Mouse (Mus musculus) MEL (cell line): ENCODE measurements around the gene Slc35e2. TPM values are rescaled to one million over a fixed set of nuclear protein-coding genes. Genes with fewer than 3 reads are reported as not detected.

Experiments
- DNase-seq: peaks from one replicate; pipeline ENCODE4 v3.0.0; 2011; ENCODE audit warnings: low read depth, low spot score
- H3K27ac ChIP-seq: 2 replicates; pipeline ENCODE4 v1.5.1; 2012; ENCODE audit warnings: low read depth, mild to moderate bottlenecking, control low read depth, low read length, moderate library complexity; ENCODE audit not compliant: control insufficient read depth
- H3K27me3 ChIP-seq, 2 experiments: fragments of 150-350 bp in 1 of 2; sonication (generic) in 1 of 2; 2 replicates each; pipeline ENCODE4 v1.6.1; 2012; ENCODE audit warnings: low read length in 2 of 2, mild to moderate bottlenecking in 2 of 2, improper control_type of control experiment in 1 of 2, moderate library complexity in 1 of 2; ENCODE audit not compliant: insufficient read depth in 2 of 2, control insufficient read depth in 1 of 2
- H3K36me3 ChIP-seq, 2 experiments: 2 replicates each; pipeline ENCODE4 v1.6.1; 2012 to 2014; ENCODE audit warnings: low read length in 2 of 2, improper control_type of control experiment in 1 of 2, inconsistent platforms in 1 of 2, mild to moderate bottlenecking in 1 of 2; ENCODE audit not compliant: insufficient read depth in 2 of 2, control insufficient read depth in 1 of 2
- H3K4me1 ChIP-seq, 2 experiments: fragments of 150-350 bp in 1 of 2; sonication (generic) in 1 of 2; 2 replicates each; pipeline ENCODE4 v1.6.1; 2012; ENCODE audit warnings: low read length in 2 of 2, improper control_type of control experiment in 1 of 2, mild to moderate bottlenecking in 1 of 2; ENCODE audit not compliant: insufficient read depth in 2 of 2, control insufficient read depth in 1 of 2
- H3K4me3 ChIP-seq, 2 experiments: fragments of 150-350 bp in 1 of 2; sonication (generic) in 1 of 2; 2 replicates each; pipeline ENCODE4 v1.5.1; 2012; ENCODE audit warnings: low read depth in 2 of 2, low read length in 2 of 2, mild to moderate bottlenecking in 2 of 2, moderate library complexity in 2 of 2, control low read depth in 1 of 2, improper control_type of control experiment in 1 of 2; ENCODE audit not compliant: control insufficient read depth in 1 of 2, insufficient read depth in 1 of 2
- H3K79me2 ChIP-seq: 2 replicates; pipeline ENCODE4 v1.6.1; 2012; ENCODE audit warnings: mild to moderate bottlenecking, low read length, moderate library complexity; ENCODE audit not compliant: control insufficient read depth, poor library complexity, insufficient read depth
- H3K9ac ChIP-seq: 2 replicates; pipeline ENCODE4 v1.6.1; 2012; ENCODE audit warnings: low read depth, mild to moderate bottlenecking, control low read depth, low read length, moderate library complexity; ENCODE audit not compliant: control insufficient read depth, poor library complexity, severe bottlenecking
- H3K9me3 ChIP-seq: fragments of 150-350 bp; sonication (generic); replicated peaks from 2 replicates; pipeline ENCODE4 v1.6.1; 2012; ENCODE audit warnings: mild to moderate bottlenecking, low read length, improper control_type of control experiment, moderate library complexity; ENCODE audit not compliant: insufficient read depth
- BHLHE40 ChIP-seq: IDR thresholded peaks from 2 replicates; pipeline ENCODE4 v1.6.1; 2012; ENCODE audit warnings: low read depth, mild to moderate bottlenecking, inconsistent platforms, low read length, improper control_type of control experiment, borderline replicate concordance
- CHD1 ChIP-seq: IDR thresholded peaks from 2 replicates; pipeline ENCODE4 v1.6.1; 2012; ENCODE audit warnings: low read depth, mild to moderate bottlenecking, inconsistent platforms, low read length, improper control_type of control experiment
- CHD2 ChIP-seq: IDR thresholded peaks from 2 replicates; pipeline ENCODE4 v1.6.1; 2011; ENCODE audit warnings: low read length, improper control_type of control experiment
- CTCF ChIP-seq, 3 experiments: IDR thresholded peaks in 2 of 3; conservative IDR thresholded peaks in 1 of 3; 2 replicates each; pipeline ENCODE4 v1.5.1; 2011 to 2012; ENCODE audit warnings: low read length in 3 of 3, low read depth in 2 of 3, mild to moderate bottlenecking in 2 of 3, improper control_type of control experiment in 1 of 3, inconsistent platforms in 1 of 3, mixed read lengths in 1 of 3, moderate library complexity in 1 of 3; ENCODE audit not compliant: control insufficient read depth in 1 of 3, insufficient read depth in 1 of 3, poor library complexity in 1 of 3, severe bottlenecking in 1 of 3
- E2F4 ChIP-seq: IDR thresholded peaks from 2 replicates; pipeline ENCODE4 v1.6.1; 2011; ENCODE audit warnings: low read depth, low read length, improper control_type of control experiment, borderline replicate concordance
- ELF1 ChIP-seq: IDR thresholded peaks from 2 replicates; pipeline ENCODE4 v1.6.1; 2014; ENCODE audit warnings: low read depth, mild to moderate bottlenecking, inconsistent platforms, low read length, improper control_type of control experiment, moderate library complexity
- EP300 ChIP-seq, 2 experiments: IDR thresholded peaks; 2 replicates each; pipeline ENCODE4 v1.6.1; 2011; ENCODE audit warnings: improper control_type of control experiment in 2 of 2, low read length in 2 of 2, low read depth in 1 of 2, mild to moderate bottlenecking in 1 of 2
- ETS1 ChIP-seq: IDR thresholded peaks from 2 replicates; pipeline ENCODE4 v1.6.1; 2012; ENCODE audit warnings: low read depth, mild to moderate bottlenecking, inconsistent platforms, low read length, improper control_type of control experiment, moderate library complexity
- GABPA ChIP-seq: IDR thresholded peaks from 2 replicates; pipeline ENCODE4 v1.6.1; 2012; ENCODE audit warnings: low read depth, mild to moderate bottlenecking, inconsistent platforms, low read length, improper control_type of control experiment, moderate library complexity
- JUND ChIP-seq: IDR thresholded peaks from 2 replicates; pipeline ENCODE4 v1.6.1; 2011; ENCODE audit warnings: low read depth, mild to moderate bottlenecking, improper control_type of control experiment, low read length
- MAFK ChIP-seq: IDR thresholded peaks from 2 replicates; pipeline ENCODE4 v1.6.1; 2011; ENCODE audit warnings: low read depth, mild to moderate bottlenecking, low read length, improper control_type of control experiment, borderline replicate concordance
- MAZ ChIP-seq: IDR thresholded peaks from 2 replicates; pipeline ENCODE4 v1.6.1; 2012; ENCODE audit warnings: low read depth, mild to moderate bottlenecking, inconsistent platforms, low read length, improper control_type of control experiment
- MEF2A ChIP-seq: IDR thresholded peaks from 2 replicates; pipeline ENCODE4 v1.6.1; 2014; ENCODE audit warnings: low read depth, mild to moderate bottlenecking, inconsistent platforms, low read length, improper control_type of control experiment; ENCODE audit not compliant: poor library complexity, insufficient replicate concordance, severe bottlenecking; ENCODE audit errors: extremely low read depth
- MXI1 ChIP-seq: IDR thresholded peaks from 2 replicates; pipeline ENCODE4 v1.6.1; 2011; ENCODE audit warnings: mild to moderate bottlenecking, low read depth, low read length, improper control_type of control experiment
- MYB ChIP-seq: IDR thresholded peaks from 2 replicates; pipeline ENCODE4 v1.6.1; 2011; ENCODE audit warnings: mild to moderate bottlenecking, low read depth, low read length, improper control_type of control experiment
- NELFE ChIP-seq: IDR thresholded peaks from 2 replicates; pipeline ENCODE4 v1.6.1; 2011; ENCODE audit warnings: low read depth, low read length, improper control_type of control experiment
- POLR2A ChIP-seq, 2 experiments: IDR thresholded peaks; 2 replicates each; pipeline ENCODE4 v1.6.1; 2011 to 2012; ENCODE audit warnings: low read length in 2 of 2, mild to moderate bottlenecking in 2 of 2, control low read depth in 1 of 2, improper control_type of control experiment in 1 of 2, low read depth in 1 of 2, moderate library complexity in 1 of 2; ENCODE audit not compliant: control insufficient read depth in 1 of 2, insufficient read depth in 1 of 2, poor library complexity in 1 of 2
- POLR2AphosphoS2 ChIP-seq: IDR thresholded peaks from 2 replicates; pipeline ENCODE4 v1.6.1; 2011; ENCODE audit warnings: low read length, improper control_type of control experiment
- RAD21 ChIP-seq: IDR thresholded peaks from 2 replicates; pipeline ENCODE4 v1.6.1; 2011; ENCODE audit warnings: mild to moderate bottlenecking, low read depth, low read length, improper control_type of control experiment
- RCOR1 ChIP-seq: IDR thresholded peaks from 2 replicates; pipeline ENCODE4 v1.6.1; 2012; ENCODE audit warnings: low read depth, mild to moderate bottlenecking, inconsistent platforms, low read length, improper control_type of control experiment
- SIN3A ChIP-seq: IDR thresholded peaks from 2 replicates; pipeline ENCODE4 v1.6.1; 2012; ENCODE audit warnings: low read length, improper control_type of control experiment, inconsistent platforms
- SMC3 ChIP-seq: IDR thresholded peaks from 2 replicates; pipeline ENCODE4 v1.6.1; 2011; ENCODE audit warnings: low read depth, low read length, improper control_type of control experiment
- TAL1 ChIP-seq: IDR thresholded peaks from 2 replicates; pipeline ENCODE4 v1.6.1; 2012; ENCODE audit warnings: mild to moderate bottlenecking, inconsistent platforms, low read length, moderate library complexity, mixed read lengths
- TCF12 ChIP-seq: IDR thresholded peaks from 2 replicates; pipeline ENCODE4 v1.6.1; 2014; ENCODE audit warnings: low read depth, mild to moderate bottlenecking, inconsistent platforms, low read length, improper control_type of control experiment, moderate library complexity
- UBTF ChIP-seq: IDR thresholded peaks from 2 replicates; pipeline ENCODE4 v1.6.1; 2012; ENCODE audit warnings: low read depth, mild to moderate bottlenecking, inconsistent platforms, low read length, improper control_type of control experiment, moderate library complexity, borderline replicate concordance; ENCODE audit not compliant: insufficient read depth
- USF1 ChIP-seq: IDR thresholded peaks from 2 replicates; pipeline ENCODE4 v1.6.1; 2014; ENCODE audit warnings: low read depth, mild to moderate bottlenecking, inconsistent platforms, low read length, improper control_type of control experiment, moderate library complexity
- USF2 ChIP-seq, 2 experiments: IDR thresholded peaks; 2 replicates each; pipeline ENCODE4 v1.6.1; 2011 to 2012; ENCODE audit warnings: improper control_type of control experiment in 2 of 2, low read length in 2 of 2, borderline replicate concordance in 1 of 2, inconsistent platforms in 1 of 2, low read depth in 1 of 2, mild to moderate bottlenecking in 1 of 2; ENCODE audit not compliant: insufficient read depth in 1 of 2
- ZC3H11A ChIP-seq: IDR thresholded peaks from 2 replicates; pipeline ENCODE4 v1.6.1; 2012; ENCODE audit warnings: low read depth, mild to moderate bottlenecking, inconsistent platforms, low read length, improper control_type of control experiment
- ZKSCAN1 ChIP-seq: IDR thresholded peaks from 2 replicates; pipeline ENCODE4 v1.6.1; 2012; ENCODE audit warnings: low read depth, mild to moderate bottlenecking, inconsistent platforms, low read length, improper control_type of control experiment, moderate library complexity
- ZNF384 ChIP-seq: IDR thresholded peaks from 2 replicates; pipeline ENCODE4 v1.6.1; 2012; ENCODE audit warnings: low read depth, mild to moderate bottlenecking, inconsistent platforms, low read length, improper control_type of control experiment
- polyA plus RNA-seq, 2 experiments: library from polyadenylated mRNA; stranded (reverse) in 1 of 2; unstranded in 1 of 2; fragments of >175 nt in 1 of 2; fragments of >200 nt in 1 of 2; gene quantifications; 2 replicates each; pipeline versions ENCODE4 v1.2.1 to v1.2.4; 2012; ENCODE audit warnings: low replicate concordance in 2 of 2, low read depth in 1 of 2; ENCODE audit not compliant: insufficient read length in 2 of 2, insufficient read depth in 1 of 2, missing spikeins in 1 of 2
- total RNA-seq: library from RNA; depleted of rRNA; stranded (reverse); fragments of 300-350 nt; gene quantifications from 2 replicates; pipeline ENCODE4 v1.2.3, GENCODE M21; 2012

The Slc35e2 gene
- total and polyA plus RNA-seq, 3 experiments = 6.4 to 9.9 TPM; not detected in 1

DNA sequence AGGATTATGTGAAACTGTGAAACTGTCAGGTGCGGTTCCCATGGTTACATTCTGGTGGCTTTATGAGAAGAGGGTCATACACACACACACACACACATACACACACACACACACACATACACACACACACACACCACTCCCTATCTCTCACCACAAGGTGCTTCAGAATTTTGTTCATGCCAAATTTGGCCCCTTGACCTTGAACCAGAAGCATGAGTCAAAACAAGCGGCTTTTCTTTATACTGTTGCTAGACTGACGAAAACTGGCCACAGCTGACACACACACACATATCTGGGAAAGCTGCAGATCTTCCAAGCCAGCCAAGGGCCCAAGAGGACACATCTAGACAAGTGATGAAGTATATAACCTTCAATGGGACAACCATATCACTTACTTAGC, 5.4 kb upstream of the Slc35e2 start:
- H3K27ac ChIP-seq = no peak overlapping the region; the same call in 1 of the 2 replicates
- H3K9ac ChIP-seq = no peak overlapping the region
- no peak for TF ChIP-seq BHLHE40
- TF ChIP-seq NELFE = no peak
- no peak for TF ChIP-seq USF2 (IDR thresholded peaks at IDR 0.05; ENCODE audit: borderline replicate concordance in 1 of 2, insufficient read depth in 1 of 2, low read depth in 1 of 2, low read length in 2 of 2)
- no peak for TF ChIP-seq RAD21
- TF ChIP-seq JUND = no peak
- no peak for TF ChIP-seq MEF2A
- no peak for TF ChIP-seq POLR2A (IDR thresholded peaks at IDR 0.05; ENCODE audit: control insufficient read depth in 1 of 2, insufficient read depth in 1 of 2, low read depth in 1 of 2, low read length in 2 of 2, poor library complexity in 1 of 2)
- TF ChIP-seq CHD2 = no peak
- no peak for TF ChIP-seq UBTF
- no peak for TF ChIP-seq CTCF (IDR thresholded peaks at IDR 0.05 in 2 of 3, conservative IDR thresholded peaks at IDR 0.05 in 1 of 3; ENCODE audit: control insufficient read depth in 1 of 3, insufficient read depth in 1 of 3, low read depth in 2 of 3, low read length in 3 of 3, poor library complexity in 1 of 3, severe bottlenecking in 1 of 3)
- H3K4me3 ChIP-seq = no peak overlapping the region; a peak in 1 of 4 replicates
- H3K36me3 ChIP-seq = peaks cover 0 to 22% of the 10 kb centered on the region in 2 experiments; a peak in 2 of 4 replicates
- DNase-seq = no peak
- no peaks in the 10 kb centered on the region; the same call in 1 of the 2 replicates for H3K79me2 ChIP-seq
- peaks cover 23 to 29% of the 10 kb centered on the region in 2 experiments for H3K4me1 ChIP-seq
- no peaks in the 10 kb centered on the region for H3K27me3 ChIP-seq
- no peaks in the 10 kb centered on the region for H3K9me3 ChIP-seq

DNA sequence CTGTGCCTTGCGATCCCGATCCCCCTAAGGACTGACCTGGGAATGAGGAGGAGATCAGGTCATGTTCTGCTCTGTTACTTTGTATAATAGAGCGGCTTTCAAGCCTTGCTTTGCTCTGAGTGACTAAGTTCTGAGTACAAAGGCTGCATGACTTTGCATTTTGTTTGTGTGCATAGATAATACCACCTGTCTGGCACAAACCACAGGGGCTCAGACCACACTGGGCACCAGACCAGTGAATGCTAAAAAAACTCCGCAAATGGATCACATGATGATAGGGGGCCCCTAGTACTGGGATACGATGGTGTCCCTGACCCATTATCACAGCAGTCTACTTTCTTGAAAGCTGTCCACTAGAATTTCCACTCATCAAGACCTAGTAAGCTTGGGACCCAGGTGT, 4.6 kb upstream of the Slc35e2 start:
- Histone ChIP-seq H3K27me3 (no peaks in the 10 kb centered on the region), H3K27ac (peak overlapping the region; percentile 47), H3K9ac (no peak overlapping the region; the same call in 1 of the 2 replicates), H3K36me3 (peaks cover 0 to 22% of the 10 kb centered on the region in 2 experiments; a peak in 2 of 4 replicates), H3K9me3 (no peaks in the 10 kb centered on the region), H3K79me2 (no peaks in the 10 kb centered on the region; the same call in 1 of the 2 replicates), H3K4me1 (peaks cover 23 to 29% of the 10 kb centered on the region in 2 experiments), H3K4me3 (peak overlapping the region in 1 of 2 experiments; percentile 43; a peak in 2 of 4 replicates)
- peak; percentile 80 for DNase-seq
- TF ChIP-seq RAD21 = no peak
- no peak for TF ChIP-seq E2F4
- TF ChIP-seq MAFK = peak; percentile 47; the same call in 1 of the 2 replicates
- peak; percentile 88 for TF ChIP-seq TAL1
- TF ChIP-seq SIN3A = 0 out of 2 replicates have a peak, but pooled peaks have one; percentile 42
- TF ChIP-seq ZC3H11A = no peak
- TF ChIP-seq SMC3 = 0 out of 2 replicates have a peak, but pooled peaks have one; percentile 3
- peak; percentile 74 for TF ChIP-seq GABPA
- TF ChIP-seq TCF12 = peak; percentile 88
- TF ChIP-seq USF1 = peak; percentile 88
- peak; percentile 85 to 89 for TF ChIP-seq EP300 (IDR thresholded peaks at IDR 0.05; ENCODE audit: low read depth in 1 of 2, low read length in 2 of 2)
- TF ChIP-seq ZNF384 = peak; percentile 88
- TF ChIP-seq ETS1 = peak; percentile 90
- 0 out of 2 replicates have a peak, but pooled peaks have one; percentile 15 for TF ChIP-seq MAZ
- no peak for TF ChIP-seq ZKSCAN1
- TF ChIP-seq MYB = no peak
- TF ChIP-seq MXI1 = peak; percentile 41; the same call in 1 of the 2 replicates
- no peak for TF ChIP-seq CHD1
- TF ChIP-seq BHLHE40 = peak; percentile 58; the same call in 1 of the 2 replicates
- TF ChIP-seq USF2 (IDR thresholded peaks at IDR 0.05; ENCODE audit: borderline replicate concordance in 1 of 2, insufficient read depth in 1 of 2, low read depth in 1 of 2, low read length in 2 of 2) = 0 out of 4 replicates have a peak, but pooled peaks of 1 of the 2 experiments have one; percentile 49
- TF ChIP-seq POLR2A (IDR thresholded peaks at IDR 0.05; ENCODE audit: control insufficient read depth in 1 of 2, insufficient read depth in 1 of 2, low read depth in 1 of 2, low read length in 2 of 2, poor library complexity in 1 of 2) = no peak
- TF ChIP-seq POLR2AphosphoS2 = no peak
- TF ChIP-seq ELF1 = no peak
- peak; percentile 63 for TF ChIP-seq RCOR1
